Mouse (Mus musculus) myocyte (in vitro differentiated cells): ENCODE measurements at regions not wholly inside any gene's neighbourhood (a gene's known extent, or its start where the extent isn't known, plus 50 kb on each side); places are given as distances from the start of the nearest gene placed in this dataset.

Source experiments
- H3K27me3 ChIP-seq: one replicate; pipeline ENCODE4 v1.6.1; 2011; ENCODE audit not compliant: control insufficient read depth, insufficient read depth, insufficient read length
- H3K36me3 ChIP-seq: one replicate; pipeline ENCODE4 v1.6.1; 2011; ENCODE audit not compliant: control insufficient read depth, insufficient read depth
- H3K4me2 ChIP-seq: one replicate; pipeline ENCODE4 v1.6.1; 2011; ENCODE audit warnings: low read depth, control low read depth
- H3K4me3 ChIP-seq: one replicate; pipeline ENCODE4 v1.5.1; 2011; ENCODE audit warnings: mild to moderate bottlenecking, control low read depth, moderate library complexity
- H3K79me2 ChIP-seq: one replicate; pipeline ENCODE4 v1.6.1; 2011; ENCODE audit not compliant: control insufficient read depth, insufficient read depth
- H3ac ChIP-seq: one replicate; pipeline ENCODE4 v1.6.1; 2011; ENCODE audit not compliant: control insufficient read depth, insufficient read length
- CEBPB ChIP-seq: IDR thresholded peaks from 2 replicates; pipeline ENCODE4 v1.6.1; 2011; ENCODE audit warnings: mild to moderate bottlenecking, moderate library complexity; ENCODE audit not compliant: poor library complexity, insufficient read depth, severe bottlenecking
- E2F4 ChIP-seq: IDR thresholded peaks from one replicate; pipeline ENCODE4 v1.6.1; 2011; ENCODE audit warnings: mild to moderate bottlenecking, control low read depth, moderate library complexity; ENCODE audit not compliant: insufficient read depth
- MAX ChIP-seq: IDR thresholded peaks from one replicate; pipeline ENCODE4 v1.6.1; 2011; ENCODE audit warnings: low read depth, mild to moderate bottlenecking, control low read depth
- MYOD1 ChIP-seq, 3 experiments: IDR thresholded peaks; one replicate each; pipeline ENCODE4 v1.6.1; 2011; ENCODE audit warnings: control low read depth in 2 of 3, low read depth in 2 of 3, mild to moderate bottlenecking in 2 of 3, moderate library complexity in 1 of 3; ENCODE audit not compliant: insufficient read length in 2 of 3, control insufficient read depth in 1 of 3
- MYOG ChIP-seq, 3 experiments: IDR thresholded peaks; one replicate each; pipeline ENCODE4 v1.6.1; 2011; ENCODE audit warnings: control low read depth in 2 of 3, low read depth in 2 of 3, mild to moderate bottlenecking in 2 of 3; ENCODE audit not compliant: insufficient read length in 2 of 3, control insufficient read depth in 1 of 3, insufficient read depth in 1 of 3
- POLR2A ChIP-seq: IDR thresholded peaks from one replicate; pipeline ENCODE4 v1.6.1; 2011; ENCODE audit warnings: low read depth, mild to moderate bottlenecking, control low read depth, moderate library complexity; ENCODE audit not compliant: insufficient read length
- POLR2AphosphoS2 ChIP-seq: IDR thresholded peaks from one replicate; pipeline ENCODE4 v1.6.1; 2011; ENCODE audit warnings: low read depth, control low read depth; ENCODE audit not compliant: insufficient read length
- REST ChIP-seq: IDR thresholded peaks from one replicate; pipeline ENCODE4 v1.6.1; 2011; ENCODE audit warnings: mild to moderate bottlenecking, control low read depth, moderate library complexity; ENCODE audit not compliant: insufficient read depth, insufficient read length
- SRF ChIP-seq: IDR thresholded peaks from one replicate; pipeline ENCODE4 v1.6.1; 2011; ENCODE audit warnings: low read depth; ENCODE audit not compliant: control insufficient read depth, insufficient read length
- TCF12 ChIP-seq: IDR thresholded peaks from one replicate; pipeline ENCODE4 v1.6.1; 2011; ENCODE audit warnings: mild to moderate bottlenecking, control low read depth; ENCODE audit not compliant: poor library complexity, insufficient read depth, severe bottlenecking
- TCF3 ChIP-seq: IDR thresholded peaks from one replicate; pipeline ENCODE4 v1.6.1; 2011; ENCODE audit warnings: low read depth, control low read depth; ENCODE audit not compliant: insufficient read length
- USF1 ChIP-seq: IDR thresholded peaks from one replicate; pipeline ENCODE4 v1.6.1; 2011; ENCODE audit warnings: low read depth, mild to moderate bottlenecking, control low read depth, moderate library complexity

DNA sequence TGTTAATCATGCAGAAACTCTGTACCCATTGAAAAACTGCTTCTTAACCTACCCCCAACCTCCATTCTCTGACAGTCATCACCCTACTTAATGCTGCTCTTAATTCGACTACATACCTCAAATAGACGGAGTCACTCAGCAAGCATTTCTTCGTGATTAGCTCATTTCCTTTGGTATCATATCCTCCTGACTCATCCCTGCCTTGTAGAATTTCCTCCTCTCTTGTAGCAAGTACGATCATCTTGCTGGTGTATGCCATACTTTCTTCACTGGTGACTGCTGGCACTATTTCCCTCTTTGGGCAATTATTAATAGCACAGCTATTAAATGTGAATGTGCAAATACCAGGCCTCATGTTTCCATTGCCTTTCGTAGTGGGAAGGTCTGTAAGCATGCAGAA, 98.0 kb upstream of the Mtap start:
- Histone ChIP-seq H3K36me3 (no peaks in the 10 kb centered on the region), H3K4me2 (peak overlapping the region; percentile 78), H3K4me3 (no peak overlapping the region), H3ac (no peak overlapping the region), H3K79me2 (no peaks in the 10 kb centered on the region), H3K27me3 (no peaks in the 10 kb centered on the region)
- no peak for TF ChIP-seq MYOD1 (IDR thresholded peaks at IDR 0.05; ENCODE audit: control insufficient read depth in 1 of 3, insufficient read length in 2 of 3, low read depth in 2 of 3)
- TF ChIP-seq SRF: peak; percentile 14
- TF ChIP-seq CEBPB: peak; percentile 58; the same call in 1 of the 2 replicates

- H3K79me2 ChIP-seq: no peaks in the 10 kb centered on the region
- H3ac ChIP-seq: no peak overlapping the region
- no peak overlapping the region for H3K4me3 ChIP-seq
- TF ChIP-seq POLR2AphosphoS2 (no peak), E2F4 (no peak), MYOD1 (IDR thresholded peaks at IDR 0.05; ENCODE audit: control insufficient read depth in 1 of 3, insufficient read length in 2 of 3, low read depth in 2 of 3) (peak in 2 of 3 experiments; percentile 82 to 86), TCF3 (no peak), TCF12 (peak; percentile 17), SRF (no peak), USF1 (no peak), MAX (no peak), REST (no peak), CEBPB (no peak), MYOG (IDR thresholded peaks at IDR 0.05; ENCODE audit: control insufficient read depth in 1 of 3, insufficient read depth in 1 of 3, insufficient read length in 2 of 3, low read depth in 2 of 3) (peak in 2 of 3 experiments; percentile 19 to 53), POLR2A (no peak)
- H3K36me3 ChIP-seq: no peaks in the 10 kb centered on the region
- H3K4me2 ChIP-seq: peak overlapping the region; percentile 78
- H3K27me3 ChIP-seq: no peaks in the 10 kb centered on the region
Observed at GRCm38 (mm10) chr4:89038135-89038534, 98.8 kb upstream of the Mtap start.

GRCm38 (mm10) chr4:89034822-89035221, 102.1 kb upstream of the Mtap start:
- Histone ChIP-seq H3K36me3 (no peaks in the 10 kb centered on the region), H3ac (no peak overlapping the region), H3K4me3 (no peak overlapping the region), H3K79me2 (no peaks in the 10 kb centered on the region), H3K4me2 (no peak overlapping the region), H3K27me3 (no peaks in the 10 kb centered on the region)
- no peak for TF ChIP-seq REST
- TF ChIP-seq USF1: no peak
- TF ChIP-seq CEBPB: no peak
- no peak for TF ChIP-seq E2F4

GRCm38 (mm10) chr4:89034299-89034698, 102.6 kb upstream of the Mtap start:
- Histone ChIP-seq H3K36me3 (no peaks in the 10 kb centered on the region), H3ac (no peak overlapping the region), H3K4me3 (no peak overlapping the region), H3K27me3 (no peaks in the 10 kb centered on the region), H3K79me2 (no peaks in the 10 kb centered on the region), H3K4me2 (no peak overlapping the region)
- TF ChIP-seq CEBPB (no peak), TCF3 (no peak), POLR2AphosphoS2 (no peak), MYOD1 (IDR thresholded peaks at IDR 0.05; ENCODE audit: control insufficient read depth in 1 of 3, insufficient read length in 2 of 3, low read depth in 2 of 3) (no peak), E2F4 (no peak), REST (no peak), USF1 (no peak), POLR2A (no peak), MYOG (IDR thresholded peaks at IDR 0.05; ENCODE audit: control insufficient read depth in 1 of 3, insufficient read depth in 1 of 3, insufficient read length in 2 of 3, low read depth in 2 of 3) (no peak), MAX (no peak), TCF12 (no peak), SRF (no peak)

DNA sequence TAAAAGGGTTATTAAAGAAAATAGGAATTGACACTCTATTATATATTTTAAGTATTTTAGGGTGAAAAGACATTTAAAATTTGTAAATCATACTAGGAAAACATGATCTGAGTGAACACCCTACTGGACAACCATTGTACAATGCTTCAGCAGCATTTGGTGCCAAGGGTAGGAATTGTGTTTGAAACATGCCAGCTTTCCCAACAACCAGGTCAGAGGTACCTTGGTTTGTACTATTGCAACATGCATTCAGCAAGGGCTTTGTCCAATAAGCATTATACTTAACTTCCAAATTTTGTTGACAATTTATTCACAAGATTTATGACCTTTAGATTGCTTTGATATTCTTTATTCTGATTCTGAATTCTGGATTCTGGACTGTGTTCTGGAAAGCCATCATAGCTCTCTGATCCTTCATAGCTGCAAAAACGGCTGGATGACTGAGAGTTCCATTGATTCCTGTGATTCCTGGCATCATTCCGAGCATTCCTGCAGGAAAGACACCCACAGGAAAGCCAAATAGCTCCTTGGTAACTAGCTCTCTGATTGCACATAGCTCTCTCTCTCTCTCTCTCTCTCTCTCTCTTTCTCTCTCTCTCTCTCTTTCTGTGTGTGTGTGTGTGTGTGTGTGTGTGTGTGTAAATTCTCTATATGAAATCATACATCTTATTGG, 124.1 kb upstream of the Mtap start:
- no peak overlapping the region for H3ac ChIP-seq
- no peak overlapping the region for H3K4me2 ChIP-seq
- H3K79me2 ChIP-seq: no peaks in the 10 kb centered on the region
- TF ChIP-seq MYOD1 (IDR thresholded peaks at IDR 0.05; ENCODE audit: control insufficient read depth in 1 of 3, insufficient read length in 2 of 3, low read depth in 2 of 3) (no peak), REST (no peak), MAX (no peak), MYOG (IDR thresholded peaks at IDR 0.05; ENCODE audit: control insufficient read depth in 1 of 3, insufficient read depth in 1 of 3, insufficient read length in 2 of 3, low read depth in 2 of 3) (no peak), TCF12 (no peak), E2F4 (no peak), CEBPB (no peak), POLR2A (no peak), POLR2AphosphoS2 (no peak), TCF3 (no peak), SRF (no peak), USF1 (no peak)
- H3K36me3 ChIP-seq: no peaks in the 10 kb centered on the region
- no peaks in the 10 kb centered on the region for H3K27me3 ChIP-seq
- H3K4me3 ChIP-seq: no peak overlapping the region
